Mouse (Mus musculus) midbrain, postnatal 0 days (tissue): Measurements from ENCODE around the gene Nav3. TPM values are rescaled to one million over a fixed set of nuclear protein-coding genes. Genes with fewer than 3 reads are reported as not detected.
A peak's percentile ranks its signal among the peaks of the same experiment; 100 is the strongest.

Experiments
- ATAC-seq: fragments of 200-750 bp; cut with Nextera tagmentation; 2 replicates; pipeline ENCODE4 v1.8.0; 2017; ENCODE audit warnings: moderate number of reproducible peaks, mild to moderate bottlenecking, moderate TSS enrichment, moderate library complexity; ENCODE audit not compliant: low FRiP score
- DNase-seq: peaks from one replicate; pipeline ENCODE4 v3.0.0-alpha.2; 2015; ENCODE audit warnings: low spot score
- H3K27ac ChIP-seq: fragments of 300-500 bp; sonication (generic); 2 replicates; pipeline ENCODE4 v1.5.1; 2014; ENCODE audit warnings: low read depth, mild to moderate bottlenecking, low read length, mixed read lengths
- H3K27me3 ChIP-seq: fragments of 300-500 bp; sonication (generic); 2 replicates; pipeline ENCODE4 v1.6.1; 2014; ENCODE audit warnings: low read length, control low read depth, mixed read lengths; ENCODE audit not compliant: insufficient read depth
- H3K36me3 ChIP-seq: fragments of 300-500 bp; sonication (generic); 2 replicates; pipeline ENCODE4 v1.6.1; 2014; ENCODE audit warnings: low read length, control low read depth, mixed read lengths; ENCODE audit not compliant: insufficient read depth
- H3K4me1 ChIP-seq: fragments of 300-500 bp; sonication (generic); 2 replicates; pipeline ENCODE4 v1.6.1; 2014; ENCODE audit warnings: mild to moderate bottlenecking, control low read depth, antibody characterized with exemption, low read length, mixed read lengths; ENCODE audit not compliant: insufficient read depth
- H3K4me2 ChIP-seq: fragments of 300-500 bp; sonication (generic); 2 replicates; pipeline ENCODE4 v1.6.1; 2014; ENCODE audit warnings: low read depth, mild to moderate bottlenecking, low read length, mixed read lengths; ENCODE audit not compliant: poor library complexity, severe bottlenecking
- H3K4me3 ChIP-seq: fragments of 300-500 bp; sonication (generic); 2 replicates; pipeline ENCODE4 v1.5.1; 2014; ENCODE audit warnings: low read depth, mild to moderate bottlenecking, low read length, moderate library complexity
- H3K9ac ChIP-seq: fragments of 300-500 bp; sonication (generic); replicated peaks from 2 replicates; pipeline ENCODE4 v1.6.1; 2014; ENCODE audit warnings: mild to moderate bottlenecking, low read length, moderate library complexity, mixed read lengths; ENCODE audit not compliant: poor library complexity, severe bottlenecking
- H3K9me3 ChIP-seq: fragments of 300-500 bp; sonication (generic); 2 replicates; pipeline ENCODE4 v1.6.1; 2016; ENCODE audit warnings: low read length, control low read depth
- CTCF ChIP-seq: IDR thresholded peaks from 2 replicates; pipeline ENCODE4 v1.5.1; 2016; ENCODE audit warnings: antibody characterized with exemption, mild to moderate bottlenecking
- WGBS: fragments of 180-500 bp; shearing (Covaris S2); extraction: QIAGEN DNeasy Blood & Tissue Kit; methylation state at CpG from one replicate; pipeline ENCODE4 v1.1.7; 2014; 5-methylcytosine and 5-hydroxymethylcytosine counted together
- polyA plus RNA-seq: library from polyadenylated mRNA; unstranded; fragments of >200 nt; fragmentation: Nextera tagmentation; extraction: Ambion mirVana; gene quantifications from 2 replicates; pipeline ENCODE4 v1.2.1, GENCODE M21; 2015
- total RNA-seq: library from RNA; depleted of rRNA; stranded (reverse); fragments of >200 nt; gene quantifications from 2 replicates; pipeline ENCODE4 v1.2.3, GENCODE M21; 2014

Gene Nav3
- total and polyA plus RNA-seq, 2 experiments from 2014 or later = 18.9 to 121 TPM

GRCm38 (mm10) chr10:109843661-109844060 lies 612.3 kb downstream of the Nav3 start:
- no peak for ATAC-seq
- 75% methylated on average over 4 of the region's 4 CpGs for WGBS

GRCm38 (mm10) chr10:109832768-109833291 lies 623.2 kb downstream of the Nav3 start:
- TF ChIP-seq CTCF = no peak
- H3K4me1 ChIP-seq = peaks cover 4% of the 10 kb centered on the region; the same call in 1 of the 2 replicates
- H3K9ac ChIP-seq = peak overlapping the region; percentile 51
- peak overlapping the region; percentile 50 for H3K4me2 ChIP-seq
- 6% methylated on average over 18 of the region's 18 CpGs for WGBS
- peak; percentile 75 for DNase-seq
- no peaks in the 10 kb centered on the region for H3K9me3 ChIP-seq
- H3K27me3 ChIP-seq = no peaks in the 10 kb centered on the region
- peak; percentile 88 for ATAC-seq
- no peaks in the 10 kb centered on the region for H3K36me3 ChIP-seq
- peak overlapping the region; percentile 41 for H3K4me3 ChIP-seq
- peak overlapping the region; percentile 83 for H3K27ac ChIP-seq

More at GRCm38 (mm10) chr10:109843661-109844060, 612.3 kb downstream of the Nav3 start:
- Histone ChIP-seq H3K9ac (no peak overlapping the region), H3K4me1 (peaks cover 4% of the 10 kb centered on the region; the same call in 1 of the 2 replicates), H3K36me3 (no peaks in the 10 kb centered on the region), H3K4me2 (no peak overlapping the region), H3K27ac (no peak overlapping the region), H3K9me3 (no peaks in the 10 kb centered on the region), H3K27me3 (no peaks in the 10 kb centered on the region), H3K4me3 (no peak overlapping the region)
- TF ChIP-seq CTCF = no peak
- no peak for DNase-seq

GRCm38 (mm10) chr10:109806782-109807493 lies 649.1 kb downstream of the Nav3 start:
- 76% methylated on average over 5 of the region's 5 CpGs for WGBS
- DNase-seq = no peak
- Histone ChIP-seq H3K9ac (no peak overlapping the region), H3K27ac (no peak overlapping the region), H3K36me3 (no peaks in the 10 kb centered on the region), H3K4me2 (no peak overlapping the region), H3K9me3 (no peaks in the 10 kb centered on the region), H3K27me3 (no peaks in the 10 kb centered on the region), H3K4me3 (no peak overlapping the region), H3K4me1 (no peaks in the 10 kb centered on the region)
- TF ChIP-seq CTCF = peak; percentile 15; the same call in 1 of the 2 replicates
- ATAC-seq = no peak

GRCm38 (mm10) chr10:109803441-109803840 lies 652.6 kb downstream of the Nav3 start:
- Histone ChIP-seq H3K4me2 (no peak overlapping the region), H3K36me3 (no peaks in the 10 kb centered on the region), H3K9me3 (no peaks in the 10 kb centered on the region), H3K27ac (no peak overlapping the region), H3K27me3 (no peaks in the 10 kb centered on the region), H3K9ac (no peak overlapping the region), H3K4me1 (no peaks in the 10 kb centered on the region), H3K4me3 (no peak overlapping the region)
- TF ChIP-seq CTCF = no peak
- no peak for ATAC-seq
- peak; percentile 26 for DNase-seq

GRCm38 (mm10) chr10:109802236-109802635 lies 653.8 kb downstream of the Nav3 start:
- Histone ChIP-seq H3K4me3 (no peak overlapping the region), H3K4me1 (no peaks in the 10 kb centered on the region), H3K36me3 (no peaks in the 10 kb centered on the region), H3K27me3 (no peaks in the 10 kb centered on the region), H3K27ac (no peak overlapping the region), H3K9me3 (no peaks in the 10 kb centered on the region), H3K4me2 (no peak overlapping the region), H3K9ac (no peak overlapping the region)
- no peak for TF ChIP-seq CTCF
- ATAC-seq (no peak), DNase-seq (no peak)
- 50% methylated on average over 1 of the region's 1 CpGs for WGBS

- TF ChIP-seq CTCF = no peak
- WGBS = 85% methylated on average over 6 of the region's 6 CpGs
- Histone ChIP-seq H3K36me3 (no peaks in the 10 kb centered on the region), H3K27ac (no peak overlapping the region), H3K9ac (no peak overlapping the region), H3K9me3 (no peaks in the 10 kb centered on the region), H3K4me3 (no peak overlapping the region), H3K27me3 (no peaks in the 10 kb centered on the region), H3K4me1 (no peaks in the 10 kb centered on the region), H3K4me2 (no peak overlapping the region)
- DNase-seq (no peak), ATAC-seq (no peak)
These were observed 656.8 kb downstream of the Nav3 start for GRCm38 (mm10) chr10:109799246-109799645.
